Mouse (Mus musculus): ENCODE measurements around the gene Agxt2.

Agxt2 gene

DNA sequence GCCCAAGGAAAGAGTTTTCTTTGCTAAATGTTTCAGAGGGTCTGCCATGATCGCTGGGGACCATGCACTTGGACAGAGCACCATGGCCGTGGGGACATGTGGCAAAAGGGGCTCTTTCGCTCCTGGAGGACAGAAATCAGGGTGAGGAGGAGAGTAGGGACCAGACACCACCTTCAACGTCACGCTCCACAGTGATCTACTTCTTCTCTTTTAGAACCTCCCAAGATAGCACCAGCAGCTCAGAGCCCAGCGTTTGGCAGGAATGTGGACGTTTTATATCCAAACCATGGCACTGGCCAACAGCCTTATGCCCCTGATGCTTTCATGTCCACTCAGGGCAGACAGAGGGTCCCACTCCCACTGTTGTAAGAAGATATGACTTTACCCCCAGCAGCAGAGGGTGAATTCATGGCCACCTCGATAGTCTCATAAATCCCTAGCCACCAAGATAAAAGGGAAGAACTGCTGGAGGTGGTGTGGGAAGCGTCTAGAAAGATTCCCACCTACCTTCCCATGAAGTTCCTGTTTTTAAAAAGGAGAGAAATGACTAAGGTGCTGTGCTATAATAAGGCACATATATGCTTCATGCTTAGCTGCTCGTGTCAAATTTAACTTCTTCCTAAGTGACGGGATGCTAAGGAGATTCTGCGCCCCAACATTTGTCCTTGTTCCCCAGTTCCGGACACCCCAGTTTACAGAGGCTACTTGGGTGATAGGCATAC is 68.4 kb downstream of the Agxt2 start:
- DNase-seq = no peak

DNA sequence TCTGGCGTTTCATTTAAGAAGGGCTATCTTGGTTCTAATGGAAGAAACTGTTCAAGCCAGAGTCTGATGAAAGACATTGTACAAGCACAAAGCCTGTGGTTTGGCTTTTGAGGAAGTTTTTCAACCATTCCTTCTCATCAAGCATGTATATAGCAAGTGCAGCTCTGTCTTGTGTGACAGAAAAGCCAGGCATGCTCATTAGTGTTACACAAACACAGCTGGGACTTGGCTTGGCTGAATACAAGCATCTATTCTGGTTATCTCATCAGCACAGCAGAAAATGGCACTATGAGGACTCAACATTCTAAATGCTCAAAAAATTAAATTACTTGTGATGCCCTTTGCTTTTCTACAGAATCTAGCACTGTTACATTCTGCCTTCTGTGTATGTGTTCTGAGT is 78.6 kb downstream of the Agxt2 start:
- DNase-seq = no peak

DNA sequence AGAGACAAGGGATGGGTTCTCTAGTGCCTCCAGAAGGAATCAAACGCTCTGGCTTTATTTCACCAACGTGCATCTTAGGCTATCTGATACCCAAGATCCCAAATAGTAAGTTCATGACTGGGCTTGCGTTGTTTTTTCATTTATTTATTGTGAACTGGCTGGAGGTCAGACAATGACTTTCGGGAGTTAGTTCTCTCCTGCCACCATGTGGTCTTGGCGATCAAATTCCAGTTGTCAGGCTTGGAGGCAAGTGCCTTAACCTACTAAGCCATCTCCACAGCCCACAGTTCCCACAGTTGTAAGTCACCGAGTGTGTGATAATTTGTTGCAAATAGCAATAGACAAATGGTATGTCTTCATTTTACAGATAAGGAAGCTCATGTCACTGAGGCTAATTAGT is 81.6 kb downstream of the Agxt2 start:
- no peak for DNase-seq

DNA sequence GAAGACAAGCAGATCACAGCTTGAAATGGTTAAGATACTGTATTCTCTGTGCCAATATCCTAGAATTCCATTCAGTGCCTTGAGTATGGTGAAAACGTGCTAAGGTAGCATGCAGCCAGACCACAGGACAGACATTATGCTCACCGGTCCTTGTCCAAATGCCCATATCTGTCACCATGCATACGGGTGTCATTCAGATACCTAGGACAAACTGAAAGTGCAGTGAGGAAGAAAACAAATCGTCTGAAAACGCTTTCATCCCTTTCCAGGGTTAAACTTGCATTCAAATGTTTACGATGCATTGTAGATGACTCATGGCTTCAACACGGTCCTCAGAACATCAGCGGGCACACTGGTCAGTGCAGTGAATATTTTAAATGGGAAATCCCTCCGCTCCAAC is 83.2 kb downstream of the Agxt2 start:
- no peak for DNase-seq

DNA sequence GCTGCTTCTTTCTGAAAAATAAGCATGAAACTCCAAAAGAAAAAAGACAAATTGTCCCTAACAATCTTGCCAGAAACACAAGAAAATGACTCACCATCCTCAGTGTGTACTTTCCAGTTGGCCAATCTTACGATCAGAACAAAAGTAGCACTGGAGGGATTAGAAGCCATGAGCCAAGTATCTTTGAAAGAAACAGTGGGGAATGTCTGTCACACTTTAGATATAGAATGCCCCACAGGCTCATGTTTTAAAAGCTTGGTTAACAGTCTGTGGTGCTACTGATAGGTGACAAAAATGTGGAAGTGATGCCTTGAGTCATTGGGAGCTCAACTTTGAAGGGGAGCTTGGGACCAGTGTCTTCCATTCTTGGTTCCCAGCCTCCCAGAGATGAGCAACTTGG is 83.9 kb downstream of the Agxt2 start:
- DNase-seq = no peak

DNA sequence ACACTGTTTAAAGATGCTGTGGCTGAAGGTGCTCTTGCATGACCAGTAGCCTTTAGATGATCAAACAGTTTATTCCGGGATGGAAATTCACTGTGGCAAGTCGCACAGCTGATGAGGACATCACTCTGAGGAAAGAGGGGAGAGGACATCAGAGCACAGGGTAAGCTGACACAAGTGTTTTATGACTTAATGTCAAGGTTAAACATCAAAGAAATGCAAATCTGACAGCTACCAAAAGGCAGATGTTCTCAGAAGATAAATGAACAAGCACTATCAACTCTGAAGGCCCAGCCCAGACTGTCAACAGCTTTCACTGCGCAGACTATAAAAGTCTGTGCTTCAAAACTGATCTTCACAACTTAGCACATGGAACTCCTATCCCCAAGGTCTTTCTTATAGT is 88.8 kb downstream of the Agxt2 start:
- no peak for DNase-seq

Data from B cell, adult 2 months (primary cell).